Mouse (Mus musculus) forebrain, embryonic 16.5 days (tissue): ENCODE results near the gene Gm128. TPM values are rescaled to one million over a fixed set of nuclear protein-coding genes. Genes with fewer than 3 reads are reported as not detected.
A peak's percentile ranks its signal among the peaks of the same experiment; 100 is the strongest.

ENCODE experiments used
- ATAC-seq: fragments of 200-750 bp; cut with Nextera tagmentation; 2 replicates; pipeline ENCODE4 v1.8.0; 2017; ENCODE audit warnings: mild to moderate bottlenecking, moderate library complexity
- H3K27ac ChIP-seq: fragments of 300-500 bp; sonication (generic); 2 replicates; pipeline ENCODE4 v1.5.1; 2014; ENCODE audit warnings: low read length, control low read depth
- H3K27me3 ChIP-seq: fragments of 300-500 bp; sonication (generic); replicated peaks from 2 replicates; pipeline ENCODE4 v1.6.1; 2014; ENCODE audit warnings: low read length; ENCODE audit not compliant: control insufficient read depth, insufficient read depth
- H3K36me3 ChIP-seq: fragments of 300-500 bp; sonication (generic); 2 replicates; pipeline ENCODE4 v1.6.1; 2014; ENCODE audit not compliant: control insufficient read depth, insufficient read depth
- H3K4me1 ChIP-seq: fragments of 300-500 bp; sonication (generic); replicated peaks from 2 replicates; pipeline ENCODE4 v1.6.1; 2014; ENCODE audit warnings: low read length; ENCODE audit not compliant: control insufficient read depth, insufficient read depth
- H3K4me2 ChIP-seq: fragments of 300-500 bp; sonication (generic); 2 replicates; pipeline ENCODE4 v1.6.1; 2014; ENCODE audit warnings: mild to moderate bottlenecking, low read length, control low read depth
- H3K4me3 ChIP-seq: fragments of 300-500 bp; sonication (generic); replicated peaks from 2 replicates; pipeline ENCODE4 v1.5.1; 2014; ENCODE audit warnings: mild to moderate bottlenecking, low read length, control low read depth
- H3K9ac ChIP-seq: fragments of 300-500 bp; sonication (generic); replicated peaks from 2 replicates; pipeline ENCODE4 v1.6.1; 2014; ENCODE audit warnings: low read depth, low read length, control low read depth
- H3K9me3 ChIP-seq: fragments of 300-500 bp; sonication (generic); 2 replicates; pipeline ENCODE4 v1.6.1; 2016; ENCODE audit warnings: low read length; ENCODE audit not compliant: control insufficient read depth
- WGBS: fragments of 180-500 bp; shearing (Covaris S2); extraction: QIAGEN DNeasy Blood & Tissue Kit; methylation state at CpG from one replicate; pipeline ENCODE4 v1.1.7; 2014; 5-methylcytosine and 5-hydroxymethylcytosine counted together
- polyA plus RNA-seq: library from polyadenylated mRNA; unstranded; fragments of >200 nt; fragmentation: Nextera tagmentation; extraction: Ambion mirVana; gene quantifications from 2 replicates; pipeline ENCODE4 v1.2.1, GENCODE M21; 2015

Gm128 gene
- polyA plus RNA-seq, 1 experiment from 2014 or later = not detected

DNA sequence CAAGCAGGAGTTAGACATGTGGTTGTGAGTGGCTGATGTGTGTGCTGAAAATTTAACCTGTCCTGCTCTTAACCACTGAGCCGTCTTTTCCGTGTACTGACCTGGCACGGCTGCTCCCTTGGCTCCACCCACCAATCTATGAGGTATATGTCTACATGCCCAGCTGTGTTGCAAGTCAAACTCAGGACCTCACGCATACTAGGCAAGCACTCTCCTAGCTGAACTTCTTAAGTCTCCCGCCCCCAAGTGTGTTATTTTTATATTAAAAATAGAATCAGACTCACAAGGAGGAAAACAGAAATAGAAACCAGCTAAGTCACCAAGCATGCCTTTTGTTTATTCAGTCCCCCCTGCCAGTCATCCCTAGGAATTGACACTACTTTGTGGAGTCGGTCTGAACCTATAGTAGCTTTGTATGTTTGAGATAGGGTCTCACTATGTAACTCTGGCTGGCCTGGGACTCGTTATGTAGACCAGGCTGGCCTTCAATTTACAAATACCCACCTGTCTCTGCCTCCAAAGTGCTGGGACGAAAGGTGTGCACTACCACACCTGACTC lies 3.8 kb downstream of the Gm128 start:
- H3K36me3 ChIP-seq = peaks cover 34% of the 10 kb centered on the region
- 95% methylated on average over 8 of the region's 8 CpGs for WGBS

DNA sequence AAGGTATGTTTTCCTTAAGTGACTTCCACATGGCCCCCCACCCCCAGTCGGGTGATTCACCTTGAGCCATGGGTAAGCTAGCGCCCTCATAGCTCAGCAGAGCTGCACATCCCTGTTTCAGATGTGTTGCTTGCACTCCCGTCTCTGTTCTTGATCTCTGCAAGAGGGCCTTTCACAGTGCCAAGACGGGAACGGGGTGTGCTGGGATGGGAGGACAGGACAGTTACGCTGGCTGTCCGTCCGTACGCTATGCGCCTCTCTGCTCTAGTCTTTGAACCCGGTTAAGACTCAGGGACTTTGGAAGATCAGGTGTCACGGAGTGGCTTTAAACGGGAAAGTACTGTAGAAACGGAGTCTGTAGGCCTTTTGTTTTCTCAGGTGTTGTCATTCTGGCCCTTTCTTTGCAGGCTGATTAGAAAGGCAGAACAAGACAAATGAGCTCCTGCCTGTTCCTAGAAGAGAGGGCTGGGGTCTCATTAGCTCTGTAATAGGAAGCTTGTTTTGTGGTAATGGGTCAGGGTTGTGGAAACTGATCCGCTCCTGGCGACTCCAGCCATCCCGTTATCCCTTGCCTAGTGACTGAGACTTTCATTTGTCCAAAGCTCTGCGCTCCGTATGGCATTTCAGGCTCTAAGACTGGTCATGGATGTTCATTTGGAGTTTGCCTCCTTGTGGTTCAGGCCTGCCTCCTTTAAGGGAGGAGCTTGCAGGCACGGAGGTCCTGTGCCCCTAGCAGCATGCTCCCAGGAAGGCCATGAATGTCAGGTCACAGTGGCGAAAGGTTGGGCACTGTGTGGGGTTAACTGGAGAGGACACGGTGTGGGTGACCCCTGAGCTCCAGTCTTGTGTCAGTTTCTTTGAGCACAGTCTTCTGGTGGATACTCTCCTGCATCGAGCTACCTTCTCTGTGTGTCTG lies 5.8 kb downstream of the Gm128 start:
- WGBS = 59% methylated on average over 23 of the region's 23 CpGs
- Histone ChIP-seq H3K27ac (no peak overlapping the region), H3K36me3 (peaks cover 40% of the 10 kb centered on the region)

More for the DNA sequence above, 3.8 kb downstream of the Gm128 start:
- no peak overlapping the region for H3K9ac ChIP-seq
- H3K27ac ChIP-seq = no peak overlapping the region
- ATAC-seq = no peak
- no peaks in the 10 kb centered on the region for H3K27me3 ChIP-seq
- no peaks in the 10 kb centered on the region for H3K9me3 ChIP-seq
- H3K4me3 ChIP-seq = no peak overlapping the region
- H3K4me2 ChIP-seq = no peak overlapping the region
- no peaks in the 10 kb centered on the region for H3K4me1 ChIP-seq

GRCm38 (mm10) chr3:95233303-95233980 lies 8.0 kb downstream of the Gm128 start:
- Histone ChIP-seq H3K27me3 (no peaks in the 10 kb centered on the region), H3K4me2 (no peak overlapping the region), H3K4me3 (no peak overlapping the region), H3K36me3 (peaks cover 40% of the 10 kb centered on the region), H3K27ac (no peak overlapping the region), H3K9me3 (no peaks in the 10 kb centered on the region), H3K9ac (no peak overlapping the region), H3K4me1 (peaks cover 21% of the 10 kb centered on the region)
- 90% methylated on average over 16 of the region's 16 CpGs for WGBS
- no peak for ATAC-seq

More for the DNA sequence above, 5.8 kb downstream of the Gm128 start:
- Histone ChIP-seq H3K4me3 (no peak overlapping the region), H3K27me3 (no peaks in the 10 kb centered on the region), H3K9ac (no peak overlapping the region), H3K4me2 (no peak overlapping the region), H3K4me1 (peaks cover 13% of the 10 kb centered on the region), H3K9me3 (no peaks in the 10 kb centered on the region)
- no peak for ATAC-seq

GRCm38 (mm10) chr3:95232771-95233170 lies 8.6 kb downstream of the Gm128 start:
- no peak overlapping the region for H3K4me2 ChIP-seq
- 92% methylated on average over 7 of the region's 7 CpGs for WGBS
- no peak overlapping the region for H3K4me3 ChIP-seq
- H3K27me3 ChIP-seq = no peaks in the 10 kb centered on the region
- H3K9ac ChIP-seq = no peak overlapping the region
- H3K4me1 ChIP-seq = peaks cover 21% of the 10 kb centered on the region
- peaks cover 35% of the 10 kb centered on the region for H3K36me3 ChIP-seq
- H3K27ac ChIP-seq = no peak overlapping the region
- no peak for ATAC-seq
- H3K9me3 ChIP-seq = no peaks in the 10 kb centered on the region

DNA sequence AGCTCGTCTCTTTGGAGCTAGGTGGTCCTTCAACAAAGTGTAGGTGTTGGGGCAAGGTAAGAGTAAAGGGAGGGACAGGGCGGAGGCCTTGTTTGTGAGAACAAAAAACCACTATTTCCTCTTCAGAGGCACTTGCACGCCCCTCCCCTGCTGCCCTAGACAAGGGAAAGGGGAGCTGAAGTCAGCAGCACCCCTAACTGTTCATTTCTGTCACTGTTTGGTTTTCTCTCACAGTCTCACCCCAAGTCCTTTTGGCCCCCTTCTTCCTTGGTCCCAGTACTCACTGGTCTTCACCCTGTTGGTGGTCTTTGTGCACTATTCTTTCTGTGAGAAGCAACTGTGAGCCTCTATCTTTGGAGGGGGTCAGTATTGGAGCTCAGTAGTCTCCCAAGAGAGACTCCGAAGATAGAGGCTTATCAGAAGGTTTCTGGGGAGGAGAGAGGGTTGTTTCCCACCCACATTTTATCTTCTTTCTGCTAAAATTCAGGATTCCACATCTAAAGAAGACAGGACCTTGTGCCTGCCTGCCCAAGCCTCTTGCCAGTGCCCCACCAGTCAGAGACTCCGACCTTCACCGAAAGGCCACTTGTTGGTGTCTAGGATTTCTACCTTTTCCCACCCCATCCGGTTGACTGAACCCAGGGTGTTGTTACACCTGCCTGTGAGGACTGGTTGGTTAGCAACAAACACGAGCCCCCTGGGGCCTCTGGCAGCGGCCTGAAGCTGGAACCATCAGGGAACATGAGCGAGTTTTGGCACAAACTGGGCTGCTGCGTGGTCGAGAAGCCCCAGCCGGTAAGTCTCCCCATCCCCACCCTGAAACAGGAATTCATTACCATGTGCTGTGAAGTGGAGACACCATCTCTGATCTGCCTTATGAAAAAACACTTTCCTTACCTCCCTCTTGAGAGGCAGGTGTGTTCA lies 9.8 kb downstream of the Gm128 start, which contains the start of gene Mllt11:
TSS of gene Mllt11 (minus strand) at position 874 of the 924 bp plus-strand sequence.
- Histone ChIP-seq H3K36me3 (peaks cover 32% of the 10 kb centered on the region), H3K9me3 (no peaks in the 10 kb centered on the region), H3K4me2 (peak within 1 kb of the TSS; percentile 74), H3K27ac (peak within 1 kb of the TSS; percentile 98), H3K9ac (peak within 1 kb of the TSS; percentile 35), H3K4me3 (peak within 1 kb of the TSS; percentile 84), H3K27me3 (no peaks in the 10 kb centered on the region), H3K4me1 (peaks cover 23% of the 10 kb centered on the region)
- WGBS = 74% methylated on average over 13 of the region's 13 CpGs
- no peak for ATAC-seq

DNA sequence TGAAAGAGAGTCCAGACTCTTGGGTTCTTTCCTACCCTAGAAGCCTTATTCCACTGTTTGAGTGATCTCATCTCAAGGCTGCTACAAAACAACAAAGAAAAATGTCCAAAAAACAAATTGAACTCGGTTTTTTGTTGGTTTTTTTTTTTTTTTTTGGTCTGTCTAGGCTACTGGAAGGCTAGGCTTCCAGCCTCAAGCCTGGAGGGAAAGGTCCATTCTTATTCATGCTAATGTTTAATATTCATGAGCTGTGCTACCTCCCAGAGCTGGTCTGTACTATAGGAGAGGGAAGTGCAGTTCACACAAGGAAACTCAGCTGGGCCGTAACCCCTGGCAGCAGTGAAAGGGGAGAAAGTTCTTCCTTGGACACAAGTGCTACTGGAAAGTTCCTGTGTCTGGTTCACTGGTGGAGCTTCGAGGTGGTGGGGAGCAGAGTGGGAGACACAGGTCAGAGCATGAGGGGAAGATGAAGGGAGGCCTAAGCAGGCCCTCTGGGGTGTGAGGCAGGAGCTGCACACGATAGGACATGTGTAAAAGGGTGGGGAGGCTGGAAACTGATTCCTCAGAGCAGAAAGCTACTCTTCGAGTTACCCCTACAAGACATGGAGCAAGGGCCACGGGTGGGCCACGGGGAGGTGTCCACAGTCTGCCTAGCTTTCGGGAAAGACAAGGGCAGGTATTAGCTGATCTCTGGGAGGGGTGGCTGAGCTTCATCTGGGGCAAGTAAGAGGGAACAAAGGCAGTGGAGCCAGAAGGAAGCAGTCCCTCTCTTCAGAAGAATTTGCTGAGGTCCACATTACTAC lies 10.7 kb downstream of the Gm128 start:
- H3K4me3 ChIP-seq = peak overlapping the region; percentile 84
- H3K9me3 ChIP-seq = no peaks in the 10 kb centered on the region
- H3K4me1 ChIP-seq = peaks cover 31% of the 10 kb centered on the region
- peaks cover 31% of the 10 kb centered on the region for H3K36me3 ChIP-seq
- ATAC-seq = 0 out of 2 replicates have a peak, but pooled peaks have one; percentile 7
- peak overlapping the region; percentile 98 for H3K27ac ChIP-seq
- 24% methylated on average over 8 of the region's 8 CpGs for WGBS
- peak overlapping the region; percentile 91 for H3K9ac ChIP-seq
- H3K4me2 ChIP-seq = peak overlapping the region; percentile 74
- no peaks in the 10 kb centered on the region for H3K27me3 ChIP-seq

GRCm38 (mm10) chr3:95229781-95230494 lies 11.5 kb downstream of the Gm128 start:
- 0% methylated on average over 13 of the region's 13 CpGs for WGBS
- H3K4me3 ChIP-seq = peak overlapping the region; percentile 84
- peak overlapping the region; percentile 91 for H3K9ac ChIP-seq
- H3K4me1 ChIP-seq = peaks cover 39% of the 10 kb centered on the region
- H3K36me3 ChIP-seq = peaks cover 27% of the 10 kb centered on the region
- H3K27ac ChIP-seq = peak overlapping the region; percentile 98
- peak overlapping the region; percentile 74 for H3K4me2 ChIP-seq
- H3K27me3 ChIP-seq = no peaks in the 10 kb centered on the region
- peak; percentile 15 for ATAC-seq
- no peaks in the 10 kb centered on the region for H3K9me3 ChIP-seq
